In the genomic region with DNA sequence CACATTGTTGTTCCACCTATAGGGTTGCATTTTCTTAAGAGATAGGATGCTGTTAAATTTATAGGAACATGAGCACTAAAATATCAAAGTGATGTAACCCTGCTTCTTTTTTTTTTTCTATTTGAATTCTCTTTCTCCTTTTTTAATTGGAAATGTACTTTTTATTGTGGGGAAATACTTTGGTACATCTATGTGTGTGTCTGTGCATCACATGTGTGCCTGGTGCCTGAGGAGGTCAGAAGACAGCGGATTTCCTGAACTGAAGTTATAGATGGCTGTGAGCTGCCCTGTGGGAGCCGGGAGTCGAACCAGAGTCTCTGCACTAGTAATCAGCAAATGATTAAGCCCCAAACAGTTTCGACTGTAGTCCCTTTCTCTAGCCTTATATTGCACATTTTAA, we compare ENCODE assay signal across 24 mouse cellular contexts.
DNase-seq lines count a peak whose midpoint lies in the region; ATAC-seq lines count a peak whose summit lies in the region.
"Had no signal": no experiment of that assay in that cellular context is flagged by ENCODE, and none has a peak within 500 bp of the region (broad histone marks: within the 10 kb centered on the region; RNA-seq: fewer than 3 reads in every experiment).

No protein-coding gene starts in this region.

- no peaks in the 10 kb centered on the region for H3K27me3 ChIP-seq in midbrain, embryonic 11.5 days (ENCODE audit: control insufficient read depth, insufficient read depth, low read length)
- no peaks in the 10 kb centered on the region for H3K27me3 ChIP-seq in midbrain, embryonic 16.5 days (ENCODE audit: control insufficient read depth, insufficient read depth, low read depth, low read length)
- H3K27me3 ChIP-seq: CH12.LX, Patski had no signal

- H3K4me1 ChIP-seq in midbrain, embryonic 11.5 days (ENCODE audit: control insufficient read depth, insufficient read depth, low read length) = no peaks in the 10 kb centered on the region
- H3K4me1 ChIP-seq in midbrain, embryonic 16.5 days (ENCODE audit: control insufficient read depth, insufficient read depth, low read length) = no peaks in the 10 kb centered on the region

- no peak overlapping the region for H3K9ac ChIP-seq in midbrain, embryonic 11.5 days (ENCODE audit: low read length)
- no peak overlapping the region for H3K9ac ChIP-seq in midbrain, embryonic 16.5 days (ENCODE audit: low read depth, low read length)

- peak; percentile 60 for DNase-seq in midbrain, embryonic 11.5 days (ENCODE audit: low spot score, missing footprints)
- DNase-seq in 3T3-L1 (ENCODE audit: low read depth, low spot score) (peak; percentile 94), adipocyte (ENCODE audit: low spot score) (peak; percentile 94)
- DNase-seq in cerebellum, adult 11 months = no peak
- no peak for DNase-seq in adrenal gland, postnatal 4 days (ENCODE audit: low spot score in 2 of 2)
- DNase-seq: adrenal gland, adult 2 months; adrenal gland, adult 8-10 months; adrenal gland, postnatal 10 days; adrenal gland, postnatal 14 days; adrenal gland, postnatal 25 days; adrenal gland, postnatal 36 days; B cell, adult 2 months; cerebellum, adult 11-12 months; cerebellum, adult 18-20 months; cerebellum, adult 2 months; cerebellum, adult 8-10 months; cerebellum, adult 9-10 months; cerebellum, adult 9-11 months had no signal

- H3K9me3 ChIP-seq in midbrain, embryonic 11.5 days (ENCODE audit: control insufficient read depth, low read length) = no peaks in the 10 kb centered on the region
- H3K9me3 ChIP-seq in midbrain, embryonic 16.5 days (replicated peaks; ENCODE audit: control insufficient read depth, low read length, poor library complexity, severe bottlenecking) = no peaks in the 10 kb centered on the region

- H3K4me2 ChIP-seq in midbrain, embryonic 11.5 days = no peak overlapping the region
- no peak overlapping the region for H3K4me2 ChIP-seq in midbrain, embryonic 16.5 days (ENCODE audit: low read length)

- no peak overlapping the region for H3K27ac ChIP-seq in midbrain, embryonic 11.5 days (ENCODE audit: low read depth, low read length)
- H3K27ac ChIP-seq in midbrain, embryonic 16.5 days (ENCODE audit: low read length) = no peak overlapping the region

- no peaks in the 10 kb centered on the region for H3K36me3 ChIP-seq in midbrain, embryonic 11.5 days (ENCODE audit: control insufficient read depth, insufficient read depth, low read length)
- H3K36me3 ChIP-seq in midbrain, embryonic 16.5 days (ENCODE audit: control insufficient read depth, insufficient read depth, low read length) = no peaks in the 10 kb centered on the region
- H3K36me3 ChIP-seq: G1E had no signal

- WGBS in midbrain, embryonic 11.5 days = 83% methylated on average over 4 of the region's 4 CpGs
- 88% methylated on average over 4 of the region's 4 CpGs for WGBS in midbrain, embryonic 16.5 days

- no peak overlapping the region for H3K4me3 ChIP-seq in midbrain, embryonic 11.5 days (ENCODE audit: low read depth, low read length)
- no peak overlapping the region for H3K4me3 ChIP-seq in midbrain, embryonic 16.5 days (ENCODE audit: low read depth, low read length)

- ATAC-seq in midbrain, embryonic 11.5 days (ENCODE audit: low FRiP score) = no peak
- ATAC-seq in midbrain, embryonic 16.5 days = no peak
- ATAC-seq: activated CD4-positive, CD25-positive, alpha-beta regulatory T cell, adult 4 months; CD4-positive, CD25-positive, alpha-beta regulatory T cell, adult 4 months; Patski had no signal

Comparison
In these comparisons a context has a peak if more than half of its experiments do, and no peak if none do; other contexts are left out.
1. DNase-seq: peak in midbrain, embryonic 11.5 days (single experiment), 3T3-L1 (single experiment) and adipocyte (single experiment); none in cerebellum, adult 11 months (single experiment) and adrenal gland, postnatal 4 days (0 of 2).